Mouse (Mus musculus): ENCODE results near the gene Zic1. TPM values are rescaled to one million over a fixed set of nuclear protein-coding genes. Genes with fewer than 3 reads are reported as not detected.

The Zic1 gene
- polyA plus RNA-seq, 1 experiment from 2014 or later = 0.05 TPM

- peak; percentile 39 for DNase-seq (ENCODE audit: low spot score)
- Histone ChIP-seq H3K27me3 (ENCODE audit: low read depth, poor library complexity, severe bottlenecking) (peaks cover 100% of the 10 kb centered on the region), H3K4me3 (no peak overlapping the region), H3K36me3 (no peaks in the 10 kb centered on the region), H3K9me3 (replicated peaks) (no peaks in the 10 kb centered on the region), H3K27ac (no peak overlapping the region), H3K4me1 (no peaks in the 10 kb centered on the region)
- WGBS = 5% methylated on average over 8 of the region's 8 CpGs
Observed at GRCm38 (mm10) chr9:91393376-91394068, 27.9 kb upstream of the Zic1 start.

GRCm38 (mm10) chr9:91388173-91388572 is 22.6 kb upstream of the Zic1 start:
- Histone ChIP-seq H3K27me3 (ENCODE audit: low read depth, poor library complexity, severe bottlenecking) (peaks cover 100% of the 10 kb centered on the region), H3K9me3 (replicated peaks) (no peaks in the 10 kb centered on the region), H3K4me3 (no peak overlapping the region), H3K4me1 (0 out of 2 replicates have a peak, but pooled peaks cover 4% of the 10 kb centered on the region), H3K36me3 (no peaks in the 10 kb centered on the region), H3K27ac (no peak overlapping the region)
- 3% methylated on average over 4 of the region's 4 CpGs for WGBS
- DNase-seq (ENCODE audit: low spot score) = peak; percentile 28

- no peak overlapping the region for H3K4me3 ChIP-seq
- no peak for DNase-seq (ENCODE audit: low spot score)
- 0 out of 2 replicates have a peak, but pooled peaks cover 4% of the 10 kb centered on the region for H3K4me1 ChIP-seq
- H3K36me3 ChIP-seq = no peaks in the 10 kb centered on the region
- WGBS = under 1% methylated on average over 5 of the region's 5 CpGs
- no peaks in the 10 kb centered on the region for H3K9me3 ChIP-seq (replicated peaks)
- no peak overlapping the region for H3K27ac ChIP-seq
- peaks cover 100% of the 10 kb centered on the region for H3K27me3 ChIP-seq (ENCODE audit: low read depth, poor library complexity, severe bottlenecking)
Observed at GRCm38 (mm10) chr9:91387740-91388080, 22.1 kb upstream of the Zic1 start.

- Histone ChIP-seq H3K4me1 (0 out of 2 replicates have a peak, but pooled peaks cover 4% of the 10 kb centered on the region), H3K27me3 (ENCODE audit: low read depth, poor library complexity, severe bottlenecking) (peaks cover 100% of the 10 kb centered on the region), H3K4me3 (no peak overlapping the region), H3K9me3 (replicated peaks) (no peaks in the 10 kb centered on the region), H3K36me3 (no peaks in the 10 kb centered on the region), H3K27ac (no peak overlapping the region)
- DNase-seq (ENCODE audit: low spot score) = peak; percentile 57
- WGBS = under 1% methylated on average over 31 of the region's 31 CpGs
Observed at GRCm38 (mm10) chr9:91386891-91387739, 21.5 kb upstream of the Zic1 start.

GRCm38 (mm10) chr9:91386502-91386890 is 20.9 kb upstream of the Zic1 start:
- WGBS = under 1% methylated on average over 17 of the region's 17 CpGs

GRCm38 (mm10) chr9:91385561-91386430 is 20.2 kb upstream of the Zic1 start:
- Histone ChIP-seq H3K36me3 (no peaks in the 10 kb centered on the region), H3K27me3 (ENCODE audit: low read depth, poor library complexity, severe bottlenecking) (peaks cover 100% of the 10 kb centered on the region), H3K4me3 (no peak overlapping the region), H3K27ac (no peak overlapping the region), H3K9me3 (replicated peaks) (no peaks in the 10 kb centered on the region), H3K4me1 (peaks cover 12% of the 10 kb centered on the region)
- peak; percentile 33 for DNase-seq (ENCODE audit: low spot score)
- 2% methylated on average over 7 of the region's 8 CpGs for WGBS

More at GRCm38 (mm10) chr9:91386502-91386890, 20.9 kb upstream of the Zic1 start:
- H3K4me3 ChIP-seq = no peak overlapping the region
- H3K4me1 ChIP-seq = peaks cover 9% of the 10 kb centered on the region
- DNase-seq (ENCODE audit: low spot score) = peak; percentile 45
- no peaks in the 10 kb centered on the region for H3K36me3 ChIP-seq
- H3K27me3 ChIP-seq (ENCODE audit: low read depth, poor library complexity, severe bottlenecking) = peaks cover 100% of the 10 kb centered on the region
- no peaks in the 10 kb centered on the region for H3K9me3 ChIP-seq (replicated peaks)
- no peak overlapping the region for H3K27ac ChIP-seq

- DNase-seq (ENCODE audit: low spot score) = peak; percentile 38
- 3% methylated on average over 4 of the region's 4 CpGs for WGBS
- Histone ChIP-seq H3K9me3 (replicated peaks) (no peaks in the 10 kb centered on the region), H3K36me3 (no peaks in the 10 kb centered on the region), H3K4me1 (peaks cover 12% of the 10 kb centered on the region), H3K27me3 (ENCODE audit: low read depth, poor library complexity, severe bottlenecking) (peaks cover 100% of the 10 kb centered on the region), H3K4me3 (no peak overlapping the region), H3K27ac (no peak overlapping the region)
Observed at GRCm38 (mm10) chr9:91384693-91385560, 19.3 kb upstream of the Zic1 start.

GRCm38 (mm10) chr9:91384136-91384500 is 18.5 kb upstream of the Zic1 start:
- H3K27ac ChIP-seq = no peak overlapping the region
- 0 out of 2 replicates have a peak overlapping the region, but pooled peaks have one; percentile 13 for H3K4me3 ChIP-seq
- H3K4me1 ChIP-seq = peaks cover 13% of the 10 kb centered on the region
- H3K27me3 ChIP-seq (ENCODE audit: low read depth, poor library complexity, severe bottlenecking) = peaks cover 100% of the 10 kb centered on the region
- under 1% methylated on average over 30 of the region's 30 CpGs for WGBS
- H3K9me3 ChIP-seq (replicated peaks) = no peaks in the 10 kb centered on the region
- peak; percentile 72 for DNase-seq (ENCODE audit: low spot score)
- H3K36me3 ChIP-seq = no peaks in the 10 kb centered on the region

GRCm38 (mm10) chr9:91383441-91384135 is 18.0 kb upstream of the Zic1 start:
- Histone ChIP-seq H3K36me3 (no peaks in the 10 kb centered on the region), H3K4me1 (peaks cover 18% of the 10 kb centered on the region), H3K27ac (no peak overlapping the region), H3K27me3 (ENCODE audit: low read depth, poor library complexity, severe bottlenecking) (peaks cover 100% of the 10 kb centered on the region), H3K4me3 (no peak overlapping the region), H3K9me3 (replicated peaks) (no peaks in the 10 kb centered on the region)
- WGBS = 1% methylated on average over 28 of the region's 28 CpGs
- DNase-seq (ENCODE audit: low spot score) = peak; percentile 51

GRCm38 (mm10) chr9:91382471-91383255 is 17.1 kb upstream of the Zic1 start:
- Histone ChIP-seq H3K36me3 (no peaks in the 10 kb centered on the region), H3K9me3 (replicated peaks) (no peaks in the 10 kb centered on the region), H3K27ac (no peak overlapping the region), H3K27me3 (ENCODE audit: low read depth, poor library complexity, severe bottlenecking) (peaks cover 100% of the 10 kb centered on the region), H3K4me1 (peaks cover 22% of the 10 kb centered on the region), H3K4me3 (no peak overlapping the region)
- DNase-seq (ENCODE audit: low spot score) = peak; percentile 63
- 1% methylated on average over 24 of the region's 24 CpGs for WGBS

- no peak for DNase-seq (ENCODE audit: low spot score)
- Histone ChIP-seq H3K27ac (peak overlapping the region; percentile 89; the same call in 1 of the 2 replicates), H3K4me3 (peak overlapping the region; percentile 64), H3K9me3 (replicated peaks) (no peaks in the 10 kb centered on the region), H3K27me3 (ENCODE audit: low read depth, poor library complexity, severe bottlenecking) (peaks cover 100% of the 10 kb centered on the region), H3K4me1 (peaks cover 22% of the 10 kb centered on the region), H3K36me3 (no peaks in the 10 kb centered on the region)
- 1% methylated on average over 2 of the region's 2 CpGs for WGBS
Observed at GRCm38 (mm10) chr9:91382111-91382379, 16.4 kb upstream of the Zic1 start.

Measured in limb, embryonic 10.5 days (tissue).